In the genomic region with DNA sequence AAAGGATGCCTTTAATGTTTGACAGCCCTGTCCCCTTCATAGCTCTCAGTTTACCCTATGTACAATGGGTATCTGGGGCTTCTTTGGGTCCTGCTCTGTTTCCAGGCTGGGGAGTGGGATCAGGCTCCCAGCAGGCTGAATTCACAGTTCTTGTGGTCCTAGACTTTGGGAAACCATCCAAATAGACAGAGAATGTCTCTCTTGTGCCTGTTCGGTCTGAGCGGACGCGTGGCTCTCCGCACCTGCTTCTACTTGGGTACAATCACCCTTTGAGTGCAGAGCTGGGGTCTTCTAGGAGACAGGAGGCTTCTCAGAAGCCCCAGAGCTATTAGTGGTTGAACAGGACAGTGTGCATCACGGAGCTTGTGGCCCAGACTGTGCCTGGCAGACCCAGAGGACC, we compare ENCODE assay signal across 28 mouse cellular contexts. TPM values are rescaled to one million over a fixed set of nuclear protein-coding genes. Genes with fewer than 3 reads are reported as not detected.
"Had no signal": no experiment of that assay in that cellular context is flagged by ENCODE, and none has a peak within 500 bp of the region (broad histone marks: within the 10 kb centered on the region; RNA-seq: fewer than 3 reads in every experiment).

Gene Neu4, plus strand, starts transcription at position 301 of the 400 bp plus-strand sequence.

- H3K9ac ChIP-seq: intestine, embryonic 15.5 days; kidney, embryonic 15.5 days; limb, embryonic 12.5 days; limb, embryonic 15.5 days; liver, embryonic 14.5 days; liver, postnatal 0 days; lung, embryonic 14.5 days; midbrain, embryonic 12.5 days; midbrain, embryonic 15.5 days; neural tube, embryonic 12.5 days; neural tube, embryonic 15.5 days had no signal

- H3K27ac ChIP-seq: intestine, embryonic 15.5 days; kidney, embryonic 15.5 days; limb, embryonic 12.5 days; limb, embryonic 15.5 days; liver, embryonic 14.5 days; macrophage; midbrain, embryonic 12.5 days; midbrain, embryonic 15.5 days; neural tube, embryonic 12.5 days; neural tube, embryonic 15.5 days had no signal

- ATAC-seq: intestine, embryonic 15.5 days; liver, postnatal 0 days; lung, postnatal 0 days; midbrain, embryonic 15.5 days had no signal

- H3K27me3 ChIP-seq: intestine, embryonic 15.5 days; kidney, embryonic 15.5 days; limb, embryonic 12.5 days; limb, embryonic 15.5 days; midbrain, embryonic 12.5 days; midbrain, embryonic 15.5 days; neural tube, embryonic 12.5 days; neural tube, embryonic 15.5 days had no signal

- H3K36me3 ChIP-seq: intestine, embryonic 15.5 days; kidney, embryonic 15.5 days; limb, embryonic 12.5 days; limb, embryonic 15.5 days; midbrain, embryonic 12.5 days; midbrain, embryonic 15.5 days; neural tube, embryonic 12.5 days; neural tube, embryonic 15.5 days had no signal

- DNase-seq: kidney, adult 11 months; kidney, adult 8-10 months; kidney, postnatal 10 days; kidney, postnatal 36 days; left cerebral cortex, postnatal 4 days; liver, postnatal 0 days; lung, embryonic 14.5 days; right cerebral cortex, adult 18-20 months; thymus, adult 18-20 months; thymus, postnatal 36 days had no signal

- H3K9me3 ChIP-seq: intestine, embryonic 15.5 days; kidney, embryonic 15.5 days; limb, embryonic 12.5 days; limb, embryonic 15.5 days; midbrain, embryonic 12.5 days; midbrain, embryonic 15.5 days; neural tube, embryonic 12.5 days; neural tube, embryonic 15.5 days had no signal

- H3K4me2 ChIP-seq: intestine, embryonic 15.5 days; kidney, embryonic 15.5 days; limb, embryonic 12.5 days; limb, embryonic 15.5 days; liver, embryonic 11.5 days; lung, embryonic 14.5 days; midbrain, embryonic 12.5 days; midbrain, embryonic 15.5 days; neural tube, embryonic 12.5 days; neural tube, embryonic 15.5 days had no signal

- H3K4me1 ChIP-seq: intestine, embryonic 15.5 days; kidney, embryonic 15.5 days; limb, embryonic 12.5 days; limb, embryonic 15.5 days; midbrain, embryonic 12.5 days; midbrain, embryonic 15.5 days; neural tube, embryonic 12.5 days; neural tube, embryonic 15.5 days had no signal

- H3K4me3 ChIP-seq: intestine, embryonic 15.5 days; kidney, embryonic 15.5 days; limb, embryonic 12.5 days; limb, embryonic 15.5 days; midbrain, embryonic 12.5 days; midbrain, embryonic 15.5 days; neural tube, embryonic 12.5 days; neural tube, embryonic 15.5 days had no signal

RNA-seq across cellular contexts. Expression of gene Neu4, which starts in this region (rescaled TPM):
- total RNA-seq: megakaryocyte, adult 5-6 weeks had no signal
- polyA plus RNA-seq: intestine, embryonic 15.5 days; kidney, embryonic 15.5 days; limb, embryonic 12.5 days; limb, embryonic 15.5 days; liver, embryonic 11.5 days; liver, embryonic 14.5 days; liver, postnatal 0 days; lung, embryonic 14.5 days; lung, postnatal 0 days; macrophage; midbrain, embryonic 12.5 days; midbrain, embryonic 15.5 days; neural tube, embryonic 12.5 days; small intestine, adult 2 months; spleen, adult 2 months; stomach, embryonic 16.5 days; testis, adult 2 months; urinary bladder, adult 2 months had no signal
